Mouse (Mus musculus) midbrain, embryonic 16.5 days (tissue): ENCODE measurements at regions not wholly inside any gene's neighbourhood (a gene's known extent, or its start where the extent isn't known, plus 50 kb on each side); places are given as distances from the start of the nearest gene placed in this dataset.

Experiments
- ATAC-seq: fragments of 200-750 bp; cut with Nextera tagmentation; 2 replicates; pipeline ENCODE4 v1.8.0; 2017; ENCODE audit warnings: moderate TSS enrichment
- H3K27ac ChIP-seq: fragments of 300-500 bp; sonication (generic); 2 replicates; pipeline ENCODE4 v1.5.1; 2014; ENCODE audit warnings: mild to moderate bottlenecking, low read length, mixed read lengths
- H3K27me3 ChIP-seq: fragments of 300-500 bp; sonication (generic); 2 replicates; pipeline ENCODE4 v1.6.1; 2014; ENCODE audit warnings: low read depth, low read length, mixed read lengths; ENCODE audit not compliant: control insufficient read depth, insufficient read depth
- H3K36me3 ChIP-seq: fragments of 300-500 bp; sonication (generic); 2 replicates; pipeline ENCODE4 v1.6.1; 2014; ENCODE audit warnings: mild to moderate bottlenecking, low read length, moderate library complexity, mixed read lengths; ENCODE audit not compliant: control insufficient read depth, insufficient read depth
- H3K4me1 ChIP-seq: fragments of 300-500 bp; sonication (generic); 2 replicates; pipeline ENCODE4 v1.6.1; 2014; ENCODE audit warnings: mild to moderate bottlenecking, low read length, mixed read lengths; ENCODE audit not compliant: control insufficient read depth, insufficient read depth
- H3K4me2 ChIP-seq: fragments of 300-500 bp; sonication (generic); 2 replicates; pipeline ENCODE4 v1.6.1; 2014; ENCODE audit warnings: mild to moderate bottlenecking, low read length, mixed read lengths
- H3K4me3 ChIP-seq: fragments of 300-500 bp; sonication (generic); 2 replicates; pipeline ENCODE4 v1.5.1; 2014; ENCODE audit warnings: low read depth, mild to moderate bottlenecking, low read length, moderate library complexity, mixed read lengths
- H3K9ac ChIP-seq: fragments of 300-500 bp; sonication (generic); 2 replicates; pipeline ENCODE4 v1.6.1; 2014; ENCODE audit warnings: low read depth, low read length, mixed read lengths
- H3K9me3 ChIP-seq: fragments of 300-500 bp; sonication (generic); replicated peaks from 2 replicates; pipeline ENCODE4 v1.6.1; 2014; ENCODE audit warnings: mild to moderate bottlenecking, low read length, mixed read lengths; ENCODE audit not compliant: control insufficient read depth, poor library complexity, severe bottlenecking
- WGBS: fragments of 180-500 bp; shearing (Covaris S2); extraction: QIAGEN DNeasy Blood & Tissue Kit; methylation state at CpG from one replicate; pipeline ENCODE4 v1.1.7; 2014; 5-methylcytosine and 5-hydroxymethylcytosine counted together

DNA sequence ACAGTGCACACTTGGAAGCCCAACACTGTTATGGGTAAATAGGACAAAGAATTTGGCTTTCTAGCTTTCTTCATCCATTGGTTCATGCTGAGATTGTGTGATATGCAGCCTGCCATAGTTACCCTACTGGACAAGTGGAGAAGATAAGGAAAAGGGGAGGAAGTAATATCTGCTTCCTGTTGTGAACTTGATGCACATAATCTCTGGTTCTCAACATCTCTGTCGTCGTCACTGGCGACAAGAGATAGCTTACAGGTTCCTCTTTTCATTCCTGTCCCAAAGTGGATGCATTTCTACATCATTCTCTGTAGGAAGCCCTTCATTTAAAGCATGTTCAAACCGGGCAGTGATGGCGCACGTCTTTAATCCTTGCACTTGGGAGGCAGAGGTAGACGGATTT is 491.4 kb upstream of the Gm765 start:
- Histone ChIP-seq H3K4me2 (no peak overlapping the region), H3K36me3 (no peaks in the 10 kb centered on the region), H3K9me3 (no peaks in the 10 kb centered on the region), H3K9ac (no peak overlapping the region), H3K4me1 (no peaks in the 10 kb centered on the region), H3K27me3 (no peaks in the 10 kb centered on the region), H3K4me3 (no peak overlapping the region), H3K27ac (no peak overlapping the region)
- 89% methylated on average over 7 of the region's 7 CpGs for WGBS
- ATAC-seq, result no peak

DNA sequence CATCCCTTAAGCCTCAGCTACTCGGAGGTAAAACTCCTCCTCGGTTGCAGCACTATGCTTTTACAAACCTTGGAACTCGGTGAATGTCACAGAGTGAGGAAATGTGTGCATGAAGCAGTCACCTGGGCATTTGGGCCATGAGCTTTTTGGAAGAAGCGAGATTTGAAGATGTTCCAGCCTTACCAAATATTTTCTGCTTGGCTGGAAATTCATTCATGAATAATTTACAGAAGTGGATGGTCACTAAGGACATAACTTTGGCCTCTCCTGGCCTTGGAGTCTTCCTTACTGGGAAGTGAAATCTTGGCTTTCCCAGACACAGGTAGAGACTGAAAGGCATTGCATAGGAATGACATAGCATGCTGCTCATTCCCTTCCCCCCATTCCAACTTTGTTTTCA is 487.6 kb upstream of the Gm765 start:
- WGBS, result 77% methylated on average over 4 of the region's 4 CpGs
- Histone ChIP-seq H3K4me1 (no peaks in the 10 kb centered on the region), H3K36me3 (no peaks in the 10 kb centered on the region), H3K27me3 (no peaks in the 10 kb centered on the region), H3K4me3 (no peak overlapping the region), H3K9ac (no peak overlapping the region), H3K4me2 (no peak overlapping the region), H3K9me3 (no peaks in the 10 kb centered on the region), H3K27ac (no peak overlapping the region)
- no peak for ATAC-seq

DNA sequence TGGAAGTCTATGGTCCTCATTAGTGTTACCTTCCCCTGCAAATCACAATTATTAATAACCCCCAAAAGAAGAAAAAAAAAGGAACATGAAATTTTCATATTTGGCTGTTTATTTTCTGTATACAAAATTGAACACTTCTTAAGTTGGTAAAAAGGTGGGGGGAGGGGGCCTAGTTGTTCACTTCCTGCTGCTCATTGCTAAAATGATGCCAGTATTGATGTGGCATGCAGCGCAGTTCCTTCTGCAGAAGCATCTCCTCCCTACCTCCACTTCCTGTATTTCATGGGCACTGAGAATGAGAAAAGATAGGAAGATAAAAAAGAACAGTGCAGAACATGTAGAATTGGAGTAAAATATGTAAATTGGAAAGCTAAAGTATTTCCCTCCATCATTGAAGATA is 465.5 kb upstream of the Gm765 start:
- 98% methylated on average over 1 of the region's 1 CpGs for WGBS
- H3K4me2 ChIP-seq, result no peak overlapping the region
- no peaks in the 10 kb centered on the region for H3K9me3 ChIP-seq
- no peak for ATAC-seq
- H3K27me3 ChIP-seq, result no peaks in the 10 kb centered on the region
- no peak overlapping the region for H3K27ac ChIP-seq
- no peaks in the 10 kb centered on the region for H3K4me1 ChIP-seq
- no peaks in the 10 kb centered on the region for H3K36me3 ChIP-seq
- H3K9ac ChIP-seq, result no peak overlapping the region
- H3K4me3 ChIP-seq, result no peak overlapping the region

DNA sequence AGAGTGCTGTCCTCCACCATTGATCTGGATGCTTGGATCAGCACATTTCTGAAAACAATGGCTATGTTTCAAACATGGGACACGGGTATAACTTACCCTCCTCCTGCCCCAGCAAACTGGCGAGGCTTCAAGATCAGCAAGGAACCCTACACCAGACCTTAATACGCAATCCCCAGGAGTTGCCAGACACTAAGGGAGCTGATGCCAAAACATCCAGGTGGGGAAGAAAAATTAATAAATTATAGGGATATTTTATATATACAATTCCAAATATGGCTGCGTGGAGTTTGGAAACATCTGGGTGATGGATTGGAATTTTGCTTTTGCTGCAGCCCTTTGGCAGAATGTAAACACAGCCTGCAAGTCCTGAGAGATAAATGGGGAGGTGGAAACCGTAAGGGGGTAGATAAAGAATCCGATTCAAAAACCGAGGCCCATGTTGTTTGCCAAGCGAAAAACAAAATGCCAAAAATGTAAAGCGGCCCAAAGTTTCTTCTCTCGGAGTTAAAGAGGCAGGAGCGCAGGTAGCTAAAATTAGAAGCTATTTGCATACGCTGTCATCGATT is 460.9 kb upstream of the Gm765 start:
- WGBS, result 92% methylated on average over 13 of the region's 13 CpGs
- no peak for ATAC-seq
- no peaks in the 10 kb centered on the region for H3K9me3 ChIP-seq
- H3K4me3 ChIP-seq, result no peak overlapping the region
- H3K27me3 ChIP-seq, result no peaks in the 10 kb centered on the region
- no peak overlapping the region for H3K4me2 ChIP-seq
- no peaks in the 10 kb centered on the region for H3K4me1 ChIP-seq
- no peak overlapping the region for H3K27ac ChIP-seq
- H3K9ac ChIP-seq, result no peak overlapping the region
- no peaks in the 10 kb centered on the region for H3K36me3 ChIP-seq

DNA sequence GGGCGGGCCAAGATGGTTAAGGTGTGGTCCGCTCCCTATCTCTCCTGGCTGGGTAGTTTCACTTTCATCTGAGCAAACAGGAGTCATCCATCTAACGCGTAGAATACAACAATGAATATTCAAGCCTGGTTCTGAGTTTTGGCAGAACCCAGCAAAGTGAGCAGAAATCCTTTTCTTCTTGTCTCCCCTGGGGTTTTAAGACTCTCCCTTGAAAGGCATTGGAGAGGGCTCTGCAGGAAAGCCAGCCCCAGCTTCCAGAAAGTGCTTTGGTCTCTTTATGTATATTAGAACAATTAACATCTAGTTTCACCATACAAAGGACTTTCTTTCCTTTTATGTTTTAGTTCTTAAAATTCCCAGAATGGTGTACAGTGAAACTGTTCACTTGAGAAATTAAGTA is 458.5 kb upstream of the Gm765 start:
- Histone ChIP-seq H3K4me3 (no peak overlapping the region), H3K27ac (no peak overlapping the region), H3K9ac (no peak overlapping the region), H3K9me3 (no peaks in the 10 kb centered on the region), H3K36me3 (no peaks in the 10 kb centered on the region), H3K27me3 (no peaks in the 10 kb centered on the region), H3K4me2 (no peak overlapping the region), H3K4me1 (no peaks in the 10 kb centered on the region)
- WGBS, result 59% methylated on average over 4 of the region's 4 CpGs
- no peak for ATAC-seq

DNA sequence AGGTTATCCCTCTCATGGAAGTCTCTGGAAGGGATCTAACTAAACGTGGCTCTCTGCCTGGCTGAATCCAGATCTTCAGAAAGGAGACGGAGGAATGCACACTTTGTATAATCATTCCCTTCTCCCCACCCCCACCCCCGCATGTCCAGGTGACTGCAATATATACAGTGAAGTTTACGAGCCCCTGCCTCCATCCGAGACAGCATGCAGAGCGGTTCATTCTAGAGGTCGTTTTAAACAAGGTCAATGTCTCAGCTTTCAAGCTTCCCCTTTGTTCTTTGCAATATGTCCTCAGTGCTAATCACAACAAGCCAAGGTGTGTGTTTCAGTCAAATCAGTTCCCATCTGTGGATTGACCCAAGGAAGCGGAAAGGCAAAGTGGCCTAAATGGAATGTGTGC is 457.5 kb upstream of the Gm765 start:
- Histone ChIP-seq H3K4me1 (no peaks in the 10 kb centered on the region), H3K9me3 (no peaks in the 10 kb centered on the region), H3K36me3 (no peaks in the 10 kb centered on the region), H3K4me2 (no peak overlapping the region), H3K27me3 (no peaks in the 10 kb centered on the region), H3K4me3 (no peak overlapping the region), H3K27ac (no peak overlapping the region), H3K9ac (no peak overlapping the region)
- WGBS, result 89% methylated on average over 8 of the region's 8 CpGs
- no peak for ATAC-seq

DNA sequence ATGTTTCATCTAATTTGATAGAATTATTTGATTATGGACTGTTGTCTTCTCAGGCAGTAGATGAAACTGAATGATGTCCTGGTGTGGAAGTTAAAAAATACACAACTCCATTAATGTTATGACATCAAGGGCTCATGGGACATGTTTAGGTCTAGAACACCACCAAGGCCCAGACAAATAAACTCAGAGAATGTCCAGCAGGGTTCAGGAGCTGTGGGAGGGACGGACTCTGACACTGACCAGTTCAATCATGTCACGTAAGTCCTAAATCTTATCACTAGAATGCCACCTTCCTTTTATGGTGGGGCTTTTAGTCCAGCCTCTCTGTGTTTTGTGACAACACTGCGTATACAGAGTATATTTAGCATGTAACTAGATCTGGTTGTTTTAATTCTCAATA is 455.2 kb upstream of the Gm765 start:
- Histone ChIP-seq H3K36me3 (no peaks in the 10 kb centered on the region), H3K27me3 (no peaks in the 10 kb centered on the region), H3K9me3 (no peaks in the 10 kb centered on the region), H3K9ac (no peak overlapping the region), H3K27ac (no peak overlapping the region), H3K4me2 (no peak overlapping the region), H3K4me3 (no peak overlapping the region), H3K4me1 (no peaks in the 10 kb centered on the region)
- ATAC-seq, result no peak
- WGBS, result 94% methylated on average over 3 of the region's 3 CpGs

DNA sequence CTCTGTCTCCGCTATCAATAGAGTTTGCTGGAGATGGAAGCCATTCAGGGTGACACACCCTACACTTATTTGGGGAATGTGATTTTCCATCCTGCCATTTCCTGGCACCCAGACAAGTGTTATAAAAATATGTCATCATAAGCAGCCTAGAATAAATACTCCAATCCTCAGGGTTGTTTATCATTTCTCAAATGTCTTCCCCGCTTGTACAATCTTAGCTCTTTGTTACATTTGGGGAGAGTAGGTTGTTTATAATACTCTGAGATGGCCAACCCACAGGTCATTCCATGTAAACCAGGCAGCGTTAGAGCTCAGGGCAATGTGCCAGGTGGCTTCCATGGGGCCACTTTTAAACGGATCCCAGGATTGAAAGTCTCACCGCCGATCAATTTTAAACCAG is 454.8 kb upstream of the Gm765 start:
- ATAC-seq, result no peak
- H3K4me2 ChIP-seq, result no peak overlapping the region

DNA sequence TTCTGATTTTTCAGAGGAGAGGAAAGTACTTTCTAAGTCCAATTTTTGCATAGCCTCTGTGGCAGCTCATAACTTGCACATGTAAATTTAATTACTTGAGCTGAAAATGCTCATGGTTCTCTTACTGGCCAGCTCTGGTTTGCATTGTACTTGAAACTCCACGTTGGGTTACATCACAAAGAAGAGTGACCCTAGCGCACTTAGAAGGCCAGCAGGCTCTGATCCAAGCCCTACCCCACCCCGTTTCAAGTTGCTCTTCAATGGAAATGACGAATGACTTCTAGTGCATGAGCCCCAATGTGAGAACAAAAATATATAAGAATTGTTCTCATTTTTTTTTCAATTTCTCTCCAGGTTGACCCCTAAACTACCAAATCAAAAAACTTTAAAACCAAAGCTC is 454.1 kb upstream of the Gm765 start:
- no peaks in the 10 kb centered on the region for H3K36me3 ChIP-seq
- no peak overlapping the region for H3K4me3 ChIP-seq
- H3K4me2 ChIP-seq, result no peak overlapping the region
- H3K4me1 ChIP-seq, result no peaks in the 10 kb centered on the region
- ATAC-seq, result no peak
- no peaks in the 10 kb centered on the region for H3K9me3 ChIP-seq
- H3K27ac ChIP-seq, result no peak overlapping the region
- no peak overlapping the region for H3K9ac ChIP-seq
- no peaks in the 10 kb centered on the region for H3K27me3 ChIP-seq
- 75% methylated on average over 4 of the region's 4 CpGs for WGBS

More for the DNA sequence above, 454.8 kb upstream of the Gm765 start:
- H3K9me3 ChIP-seq, result no peaks in the 10 kb centered on the region
- H3K36me3 ChIP-seq, result no peaks in the 10 kb centered on the region
- H3K9ac ChIP-seq, result no peak overlapping the region
- 86% methylated on average over 6 of the region's 6 CpGs for WGBS
- H3K4me3 ChIP-seq, result no peak overlapping the region
- no peak overlapping the region for H3K27ac ChIP-seq
- no peaks in the 10 kb centered on the region for H3K4me1 ChIP-seq
- H3K27me3 ChIP-seq, result no peaks in the 10 kb centered on the region

DNA sequence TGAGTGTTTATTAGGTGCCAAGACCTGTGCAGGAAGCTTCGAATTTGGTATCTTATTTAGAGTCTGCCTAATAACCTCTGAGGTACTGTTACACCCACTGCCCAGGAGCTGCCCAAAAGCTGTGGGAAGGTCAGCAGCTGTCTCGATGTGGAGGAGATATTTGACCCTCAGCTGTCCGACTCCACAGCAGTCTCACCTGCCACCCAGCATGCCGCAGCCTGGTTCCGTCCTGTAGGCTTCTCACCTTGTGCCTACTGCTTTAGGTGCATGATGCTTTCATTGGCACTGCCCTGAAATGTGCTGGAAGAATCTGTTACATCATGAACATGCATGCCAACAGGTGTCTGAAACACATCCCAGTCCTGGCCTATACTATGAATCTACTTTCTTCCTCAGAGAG is 444.9 kb upstream of the Gm765 start:
- Histone ChIP-seq H3K9ac (no peak overlapping the region), H3K4me3 (no peak overlapping the region), H3K9me3 (no peaks in the 10 kb centered on the region), H3K36me3 (no peaks in the 10 kb centered on the region), H3K4me1 (no peaks in the 10 kb centered on the region), H3K4me2 (no peak overlapping the region), H3K27ac (no peak overlapping the region), H3K27me3 (no peaks in the 10 kb centered on the region)
- WGBS, result 89% methylated on average over 5 of the region's 5 CpGs
- ATAC-seq, result no peak
